Mouse (Mus musculus) embryonic fibroblast, embryonic 13.5 days (primary cell): ENCODE measurements around the gene Kifc1. TPM values are rescaled to one million over a fixed set of nuclear protein-coding genes. Genes with fewer than 3 reads are reported as not detected.
"Not testable (repeated sequence)": the region's sequence is repeated elsewhere in the genome, so short reads cannot be mapped to it uniquely, and the experiment has no call there.

Source experiments
- H3K27ac ChIP-seq: 2 replicates; pipeline ENCODE4 v1.5.1; 2012; ENCODE audit warnings: low read length, control low read depth, inconsistent platforms; ENCODE audit not compliant: insufficient read depth
- H3K4me1 ChIP-seq: 2 replicates; pipeline ENCODE4 v1.6.1; 2011; ENCODE audit warnings: low read length; ENCODE audit not compliant: control insufficient read depth, insufficient read depth
- H3K4me3 ChIP-seq: 2 replicates; pipeline ENCODE4 v1.5.1; 2011; ENCODE audit warnings: mild to moderate bottlenecking, control low read depth, low read length; ENCODE audit not compliant: insufficient read depth
- CTCF ChIP-seq: IDR thresholded peaks from 2 replicates; pipeline ENCODE4 v1.5.1; 2011; ENCODE audit warnings: mild to moderate bottlenecking, control low read depth, low read length, moderate library complexity, borderline replicate concordance; ENCODE audit not compliant: insufficient read depth
- POLR2A ChIP-seq: IDR thresholded peaks from 2 replicates; pipeline ENCODE4 v1.6.1; 2011; ENCODE audit warnings: low read depth, mild to moderate bottlenecking, control low read depth, low read length, moderate library complexity
- polyA plus RNA-seq: library from polyadenylated mRNA; stranded (reverse); fragments of >200 nt; gene quantifications from 2 replicates; pipeline ENCODE4 v1.2.4, GENCODE M21; 2011; ENCODE audit warnings: low read depth; ENCODE audit not compliant: missing spikeins, insufficient read length

The Kifc1 gene
- polyA plus RNA-seq, 1 experiment = 63.1 TPM

GRCm38 (mm10) chr17:33913264-33913663 is 22.8 kb upstream of the Kifc1 start:
- Histone ChIP-seq H3K4me1 (peaks cover 3% of the 10 kb centered on the region; the same call in 1 of the 2 replicates), H3K27ac (no peak overlapping the region), H3K4me3 (no peak overlapping the region)
- TF ChIP-seq CTCF (no peak), POLR2A (no peak)

- no peak overlapping the region for H3K27ac ChIP-seq
- H3K4me1 ChIP-seq = peaks cover 3% of the 10 kb centered on the region; the same call in 1 of the 2 replicates
- TF ChIP-seq CTCF (no peak), POLR2A (no peak)
- no peak overlapping the region for H3K4me3 ChIP-seq
These were observed 21.5 kb upstream of the Kifc1 start for GRCm38 (mm10) chr17:33911813-33912414.

GRCm38 (mm10) chr17:33911052-33911812 is 20.8 kb upstream of the Kifc1 start:
- H3K4me3 ChIP-seq = no peak overlapping the region
- TF ChIP-seq POLR2A (no peak), CTCF (no peak)

GRCm38 (mm10) chr17:33910346-33911051 is 20.0 kb upstream of the Kifc1 start:
- peak overlapping the region; percentile 61; the same call in 1 of the 2 replicates for H3K27ac ChIP-seq
- H3K4me3 ChIP-seq = peak overlapping the region; percentile 74
- TF ChIP-seq CTCF (no peak), POLR2A (no peak)
- H3K4me1 ChIP-seq = peaks cover 3% of the 10 kb centered on the region; the same call in 1 of the 2 replicates

More at GRCm38 (mm10) chr17:33911052-33911812, 20.8 kb upstream of the Kifc1 start:
- no peak overlapping the region for H3K27ac ChIP-seq
- peaks cover 3% of the 10 kb centered on the region; the same call in 1 of the 2 replicates for H3K4me1 ChIP-seq

- Histone ChIP-seq H3K4me3 (peak overlapping the region; percentile 74), H3K27ac (peak overlapping the region; percentile 61), H3K4me1 (no peaks in the 10 kb centered on the region)
- TF ChIP-seq CTCF (no peak), POLR2A (peak; percentile 77)
These were observed 19.4 kb upstream of the Kifc1 start for GRCm38 (mm10) chr17:33909869-33910250.

GRCm38 (mm10) chr17:33909077-33909868 is 18.8 kb upstream of the Kifc1 start, which contains the start of gene Daxx:
Gene Daxx (plus strand): TSS chr17:33909414.
- Histone ChIP-seq H3K4me3 (peak within 1 kb of the TSS; percentile 74), H3K4me1 (no peaks in the 10 kb centered on the region)
- TF ChIP-seq CTCF (no peak), POLR2A (peak; percentile 88)

GRCm38 (mm10) chr17:33908331-33909076 is 18.0 kb upstream of the Kifc1 start:
- Histone ChIP-seq H3K4me3 (peak overlapping the region; percentile 58), H3K27ac (peak overlapping the region; percentile 11; the same call in 1 of the 2 replicates), H3K4me1 (no peaks in the 10 kb centered on the region)
- TF ChIP-seq POLR2A (no peak), CTCF (no peak)

More at GRCm38 (mm10) chr17:33909077-33909868, 18.8 kb upstream of the Kifc1 start, which contains the start of gene Daxx:
- peak within 1 kb of the TSS; percentile 61 for H3K27ac ChIP-seq

- H3K4me3 ChIP-seq, H3K4me1 ChIP-seq, H3K27ac ChIP-seq: not testable (repeated sequence)
These were observed 14.4 kb upstream of the Kifc1 start, which contains the start of gene Platr17 for GRCm38 (mm10) chr17:33904835-33905234. Gene Platr17 (plus strand): TSS chr17:33905135.

GRCm38 (mm10) chr17:33903911-33904651 is 13.6 kb upstream of the Kifc1 start:
- not testable (repeated sequence) for H3K4me1 ChIP-seq, H3K4me3 ChIP-seq, H3K27ac ChIP-seq
